ENCODE assay signal across 8 mouse cellular contexts in the genomic region with DNA sequence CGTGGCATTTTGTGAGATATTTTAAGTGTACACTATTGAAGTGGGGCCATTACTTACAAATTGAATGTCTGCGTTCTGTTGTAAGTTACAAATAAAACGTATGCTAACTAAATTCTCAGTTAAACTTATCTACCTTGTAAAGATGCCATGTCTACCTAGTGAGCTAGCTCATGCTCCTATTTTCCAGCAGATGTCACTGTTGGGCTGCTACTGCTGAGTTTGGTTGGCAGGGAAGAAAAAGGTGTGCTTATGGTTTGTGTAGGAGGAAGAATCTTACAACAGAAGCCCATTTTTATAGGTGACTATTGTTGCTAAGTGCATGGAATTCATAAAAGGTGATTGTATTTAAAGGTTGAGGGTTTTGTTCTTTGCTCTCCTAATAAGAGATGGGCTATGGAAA. TPM values are rescaled to one million over a fixed set of nuclear protein-coding genes. Genes with fewer than 3 reads are reported as not detected.
DNase-seq lines count a peak whose midpoint lies in the region; ATAC-seq and TF ChIP-seq lines count a peak whose summit lies in the region.

No protein-coding gene starts in this region.

- no peaks in the 10 kb centered on the region for H3K9me3 ChIP-seq in hindbrain, embryonic 15.5 days

- intact Hi-C loops in left cerebral cortex, postnatal 14 days (cut with DNase I) = loop anchor here (2.0 kb wide), 1 partner anchor 146 kb away; no protein-coding TSS in a partner anchor

- no peak overlapping the region for H3K9ac ChIP-seq in hindbrain, embryonic 15.5 days

- H3K4me3 ChIP-seq in bone marrow, adult 2 months (replicated peaks; ENCODE audit: control insufficient read depth, low read depth, low read length) = no peak overlapping the region
- H3K4me3 ChIP-seq in hindbrain, embryonic 15.5 days = no peak overlapping the region

- no peaks in the 10 kb centered on the region for H3K4me1 ChIP-seq in bone marrow, adult 2 months (ENCODE audit: control insufficient read depth, insufficient read depth, low read length)
- H3K4me1 ChIP-seq in hindbrain, embryonic 15.5 days (replicated peaks) = no peaks in the 10 kb centered on the region

- no peaks in the 10 kb centered on the region for H3K27me3 ChIP-seq in hindbrain, embryonic 15.5 days

- 76% methylated on average over 3 of the region's 3 CpGs for WGBS in bone marrow, adult 2 months
- WGBS in hindbrain, embryonic 15.5 days = 73% methylated on average over 3 of the region's 3 CpGs

- H3K36me3 ChIP-seq in hindbrain, embryonic 15.5 days = 0 out of 2 replicates have a peak, but pooled peaks cover 3% of the 10 kb centered on the region

- TF ChIP-seq POLR2A in bone marrow, adult 2 months (IDR thresholded peaks at IDR 0.05; ENCODE audit: borderline replicate concordance, control insufficient read depth, low read depth, low read length) = no peak

- 0 out of 2 replicates have a peak, but pooled peaks have one; percentile 59 for ATAC-seq in hindbrain, embryonic 15.5 days (ENCODE audit: low FRiP score, low read depth)

- no peak overlapping the region for H3K27ac ChIP-seq in bone marrow, adult 2 months (ENCODE audit: control insufficient read depth, insufficient read depth, low read depth, low read length, poor library complexity)
- peak overlapping the region; percentile 38; the same call in 1 of the 2 replicates for H3K27ac ChIP-seq in hindbrain, embryonic 15.5 days (replicated peaks)

- H3K4me2 ChIP-seq in hindbrain, embryonic 15.5 days = no peak overlapping the region

- TF ChIP-seq CTCF in bone marrow, adult 2 months (IDR thresholded peaks at IDR 0.05; ENCODE audit: control insufficient read depth, insufficient read depth, low read length) = peak; percentile 16; the same call in 1 of the 2 replicates

- DNase-seq in adrenal gland, adult 2 months = peak; percentile 18
- DNase-seq in adrenal gland, postnatal 25 days = no peak
- DNase-seq in left cerebral cortex, postnatal 14 days (ENCODE audit: low spot score in 2 of 2) = peak; percentile 35 to 45
- DNase-seq in left cerebral cortex, adult 11 months (ENCODE audit: low spot score) = no peak
- DNase-seq in retina, adult 2 months (ENCODE audit: low read depth, low spot score) = peak; percentile 29
- no peak for DNase-seq in layer of hippocampus, adult 9-11 months

RNA-seq across cellular contexts. Expression of gene Ambra1, which starts 49.2 kb away (rescaled TPM):
- 10 to 100 TPM; 31.0 to 34.1 TPM for total RNA-seq in adrenal gland, adult 2 months (2021)
- 23.8 and 29.8 TPM in 2 replicates for polyA plus RNA-seq in adrenal gland, adult 2 months (2012; rRNA removed)
- total RNA-seq in adrenal gland, postnatal 25 days (2021) = 37.2 and 41.0 TPM in 2 replicates
- 10 to 100 TPM; 51.9 to 54.3 TPM for total RNA-seq in left cerebral cortex, postnatal 14 days (2021)
- 8.3 and 21.1 TPM in 2 replicates for polyA plus RNA-seq in bone marrow, adult 2 months (2011; ENCODE audit: insufficient read depth, insufficient read length, low replicate concordance, missing spikeins)
- polyA plus RNA-seq in hindbrain, embryonic 15.5 days (2015; fragmentation: Nextera tagmentation; extraction: Ambion mirVana) = 22.8 and 27.7 TPM in 2 replicates

Comparison
In these comparisons a context has a peak if more than half of its experiments do, and no peak if none do; other contexts are left out.
1. DNase-seq: peak in adrenal gland, adult 2 months (single experiment), left cerebral cortex, postnatal 14 days (2 of 2) and retina, adult 2 months (single experiment); none in adrenal gland, postnatal 25 days (single experiment), left cerebral cortex, adult 11 months (single experiment) and layer of hippocampus, adult 9-11 months (single experiment).